Mouse (Mus musculus) gastrocnemius, postnatal 14 days (tissue): ENCODE measurements around the gene Ndrg3. TPM values are rescaled to one million over a fixed set of nuclear protein-coding genes. Genes with fewer than 3 reads are reported as not detected.
"Not testable (repeated sequence)": the region's sequence is repeated elsewhere in the genome, so short reads cannot be mapped to it uniquely, and the experiment has no call there.

Experiments used
- DNase-seq: peaks from one replicate; pipeline ENCODE4 v3.0.0; 2021; ENCODE audit warnings: mixed read lengths
- intact Hi-C: fragments of 180-260 bp; cut with DNase I; formaldehyde crosslinking; loops from one replicate; pipeline ENCODE4 v1.15.1; 2025; ENCODE audit warnings: low total_unique reads
- total RNA-seq, 2 experiments: library from RNA; stranded (reverse); gene quantifications; 2 replicates each; pipeline ENCODE4 v1.2.3; 2021

Ndrg3 gene
- total RNA-seq, 2 experiments from 2014 or later: 23.3 to 25.2 TPM

- no peak for DNase-seq
- intact Hi-C loops: no loop called here
Observed at GRCm38 (mm10) chr2:156916419-156917125, 75.3 kb downstream of the Ndrg3 start.

GRCm38 (mm10) chr2:156915559-156915958, 76.3 kb downstream of the Ndrg3 start:
- intact Hi-C loops: loop anchor here (2.0 kb wide), 1 partner anchor 33 kb away; no protein-coding TSS in a partner anchor
- DNase-seq: no peak

GRCm38 (mm10) chr2:156913191-156913590, 78.7 kb downstream of the Ndrg3 start:
- intact Hi-C loops: no loop called here
- no peak for DNase-seq

- intact Hi-C loops: loop anchor here (10.0 kb wide), 1 partner anchor 189 kb away; no protein-coding TSS in a partner anchor
- not testable (repeated sequence) for DNase-seq
Observed at GRCm38 (mm10) chr2:156905931-156906330, 85.9 kb downstream of the Ndrg3 start.

GRCm38 (mm10) chr2:156904976-156905717, 86.7 kb downstream of the Ndrg3 start:
- DNase-seq: peak; percentile 51
- intact Hi-C loops: loop anchor here (5.0 to 10.0 kb wide), 2 partner anchors 92 to 190 kb away; no protein-coding TSS in a partner anchor

- DNase-seq: no peak
- intact Hi-C loops: loop anchor here (5.0 to 10.0 kb wide), 2 partner anchors 94 to 191 kb away; no protein-coding TSS in a partner anchor
Observed at GRCm38 (mm10) chr2:156903367-156903766, 88.5 kb downstream of the Ndrg3 start.

GRCm38 (mm10) chr2:156902411-156902810, 89.4 kb downstream of the Ndrg3 start:
- DNase-seq: not testable (repeated sequence)
- intact Hi-C loops: loop anchor here (5.0 to 10.0 kb wide), 2 partner anchors 95 to 192 kb away; no protein-coding TSS in a partner anchor

GRCm38 (mm10) chr2:156901883-156902282, 90.0 kb downstream of the Ndrg3 start:
- DNase-seq: no peak
- intact Hi-C loops: loop anchor here (5.0 to 10.0 kb wide), 2 partner anchors 95 to 193 kb away; no protein-coding TSS in a partner anchor

GRCm38 (mm10) chr2:156901344-156901743, 90.5 kb downstream of the Ndrg3 start:
- intact Hi-C loops: loop anchor here (5.0 to 10.0 kb wide), 2 partner anchors 96 to 193 kb away; no protein-coding TSS in a partner anchor
- no peak for DNase-seq

- DNase-seq: no peak
- intact Hi-C loops: no loop called here
Observed at GRCm38 (mm10) chr2:156899184-156899583, 92.7 kb downstream of the Ndrg3 start.

GRCm38 (mm10) chr2:156898374-156898773, 93.5 kb downstream of the Ndrg3 start:
- intact Hi-C loops: no loop called here
- DNase-seq: no peak

GRCm38 (mm10) chr2:156897034-156897433, 94.8 kb downstream of the Ndrg3 start:
- intact Hi-C loops: no loop called here
- DNase-seq: no peak

GRCm38 (mm10) chr2:156896384-156896914, 95.4 kb downstream of the Ndrg3 start:
- intact Hi-C loops: no loop called here
- DNase-seq: no peak

GRCm38 (mm10) chr2:156894496-156895265, 97.2 kb downstream of the Ndrg3 start:
- no peak for DNase-seq

GRCm38 (mm10) chr2:156892821-156893220, 99.0 kb downstream of the Ndrg3 start:
- intact Hi-C loops: no loop called here
- DNase-seq: no peak

More at GRCm38 (mm10) chr2:156894496-156895265, 97.2 kb downstream of the Ndrg3 start:
- intact Hi-C loops: no loop called here

- no peak for DNase-seq
- intact Hi-C loops: no loop called here
Observed at GRCm38 (mm10) chr2:156892240-156892639, 99.6 kb downstream of the Ndrg3 start.

- intact Hi-C loops: no loop called here
- no peak for DNase-seq
Observed at GRCm38 (mm10) chr2:156888490-156888889, 103.4 kb downstream of the Ndrg3 start.

- DNase-seq: no peak
- intact Hi-C loops: no loop called here
Observed at GRCm38 (mm10) chr2:156887017-156887416, 104.8 kb downstream of the Ndrg3 start, which contains the start of gene Sla2. Sla2 (minus strand) TSS chr2:156887192.

GRCm38 (mm10) chr2:156886084-156886631, 105.7 kb downstream of the Ndrg3 start:
- no peak for DNase-seq

More at GRCm38 (mm10) chr2:156886084-156886631, 105.7 kb downstream of the Ndrg3 start:
- intact Hi-C loops: no loop called here
